Mouse (Mus musculus) testis, adult 2 months (tissue): ENCODE measurements around the gene 1700007K13Rik.

Source experiments
- CTCF ChIP-seq: fragments of 200-500 bp; IDR thresholded peaks from 2 replicates; pipeline ENCODE4 v1.5.1; 2012; ENCODE audit warnings: low read depth, mild to moderate bottlenecking, inconsistent platforms, low read length, moderate library complexity; ENCODE audit not compliant: control insufficient read depth, insufficient read depth, insufficient replicate concordance
- POLR2A ChIP-seq: fragments of 200-500 bp; IDR thresholded peaks from 2 replicates; pipeline ENCODE4 v1.6.1; 2012; ENCODE audit warnings: low read depth, mild to moderate bottlenecking, inconsistent platforms, low read length, moderate library complexity; ENCODE audit not compliant: control insufficient read depth

- TF ChIP-seq CTCF (no peak), POLR2A (no peak)
These were observed 39.7 kb upstream of the 1700007K13Rik start, which contains the start of gene Gm10134 for GRCm38 (mm10) chr2:28505795-28506194.
